Mouse (Mus musculus) intestine, embryonic 14.5 days (tissue): ENCODE data around the gene Nudt2. TPM values are rescaled to one million over a fixed set of nuclear protein-coding genes. Genes with fewer than 3 reads are reported as not detected.
"Not testable (repeated sequence)": the region's sequence is repeated elsewhere in the genome, so short reads cannot be mapped to it uniquely, and the experiment has no call there.

ENCODE experiments used
- ATAC-seq: fragments of 200-750 bp; cut with Nextera tagmentation; replicated peaks from 2 replicates; pipeline ENCODE4 v1.8.0; 2017; ENCODE audit warnings: low read depth, moderate number of reproducible peaks, moderate TSS enrichment, moderate library complexity; ENCODE audit not compliant: low FRiP score, low TSS enrichment
- DNase-seq: peaks from one replicate; pipeline ENCODE4 v3.0.0-alpha.2; 2018; ENCODE audit warnings: low spot score
- H3K27ac ChIP-seq: fragments of 300-500 bp; sonication (generic); 2 replicates; pipeline ENCODE4 v1.5.1; 2014; ENCODE audit warnings: low read depth, mild to moderate bottlenecking, control low read depth
- H3K27me3 ChIP-seq: fragments of 300-500 bp; sonication (generic); replicated peaks from 2 replicates; pipeline ENCODE4 v1.6.1; 2014; ENCODE audit warnings: low read length, control low read depth; ENCODE audit not compliant: control insufficient read depth, insufficient read depth
- H3K36me3 ChIP-seq: fragments of 300-500 bp; sonication (generic); 2 replicates; pipeline ENCODE4 v1.6.1; 2014; ENCODE audit warnings: low read length, control low read depth; ENCODE audit not compliant: control insufficient read depth, insufficient read depth
- H3K4me1 ChIP-seq: fragments of 300-500 bp; sonication (generic); replicated peaks from 2 replicates; pipeline ENCODE4 v1.6.1; 2014; ENCODE audit warnings: low read length, control low read depth, mixed read lengths; ENCODE audit not compliant: control insufficient read depth, insufficient read depth
- H3K4me2 ChIP-seq: fragments of 300-500 bp; sonication (generic); 2 replicates; pipeline ENCODE4 v1.6.1; 2014; ENCODE audit warnings: low read length
- H3K4me3 ChIP-seq: fragments of 300-500 bp; sonication (generic); 2 replicates; pipeline ENCODE4 v1.5.1; 2014; ENCODE audit warnings: low read depth, low read length, control low read depth, mixed read lengths
- H3K9ac ChIP-seq: fragments of 300-500 bp; sonication (generic); 2 replicates; pipeline ENCODE4 v1.6.1; 2014; ENCODE audit warnings: mild to moderate bottlenecking, low read length
- H3K9me3 ChIP-seq: fragments of 300-500 bp; sonication (generic); 2 replicates; pipeline ENCODE4 v1.6.1; 2016; ENCODE audit warnings: low read length, control low read depth; ENCODE audit not compliant: control insufficient read depth
- WGBS: fragments of 180-500 bp; shearing (Covaris S2); extraction: QIAGEN DNeasy Blood & Tissue Kit; methylation state at CpG from one replicate; pipeline ENCODE4 v1.1.7; 2014; 5-methylcytosine and 5-hydroxymethylcytosine counted together
- polyA plus RNA-seq: library from polyadenylated mRNA; unstranded; fragments of >200 nt; fragmentation: Nextera tagmentation; extraction: Ambion mirVana; gene quantifications from 2 replicates; pipeline ENCODE4 v1.2.1, GENCODE M21; 2014

Gene Nudt2
- 57.7 and 58.7 TPM in 2 replicates for polyA plus RNA-seq

GRCm38 (mm10) chr4:41464345-41465286 lies at the start of gene Nudt2, which contains the start of gene Kif24:
Gene Nudt2 (plus strand): TSS chr4:41465151.
Gene Kif24 (minus strand): TSS chr4:41464887.
- Histone ChIP-seq H3K27me3 (no peaks in the 10 kb centered on the region), H3K36me3 (no peaks in the 10 kb centered on the region), H3K9me3 (no peaks in the 10 kb centered on the region), H3K4me2 (peak within 1 kb of the TSS; percentile 80), H3K9ac (peak within 1 kb of the TSS; percentile 60), H3K27ac (peak within 1 kb of the TSS; percentile 36; the same call in 1 of the 2 replicates), H3K4me3 (peak within 1 kb of the TSS; percentile 81), H3K4me1 (peaks cover 9% of the 10 kb centered on the region)
- WGBS, result under 1% methylated on average over 70 of the region's 70 CpGs
- DNase-seq, result peak; percentile 97
- peak; percentile 99 for ATAC-seq

GRCm38 (mm10) chr4:41416966-41417365 lies 48.0 kb upstream of the Nudt2 start:
- DNase-seq (no peak), ATAC-seq (no peak)
- H3K9me3 ChIP-seq, result no peaks in the 10 kb centered on the region
- no peaks in the 10 kb centered on the region for H3K27me3 ChIP-seq
- no peak overlapping the region for H3K4me3 ChIP-seq
- H3K9ac ChIP-seq, result no peak overlapping the region
- no peaks in the 10 kb centered on the region for H3K4me1 ChIP-seq
- H3K36me3 ChIP-seq, result no peaks in the 10 kb centered on the region
- H3K27ac ChIP-seq, result no peak overlapping the region
- no peak overlapping the region for H3K4me2 ChIP-seq

GRCm38 (mm10) chr4:41438931-41439330 lies 26.0 kb upstream of the Nudt2 start:
- no peak overlapping the region for H3K4me2 ChIP-seq
- no peak for DNase-seq
- no peak overlapping the region for H3K27ac ChIP-seq
- H3K27me3 ChIP-seq, result no peaks in the 10 kb centered on the region
- no peaks in the 10 kb centered on the region for H3K4me1 ChIP-seq
- no peak for ATAC-seq
- no peak overlapping the region for H3K9ac ChIP-seq
- H3K9me3 ChIP-seq, result no peaks in the 10 kb centered on the region
- 88% methylated on average over 5 of the region's 5 CpGs for WGBS
- H3K36me3 ChIP-seq, result no peaks in the 10 kb centered on the region
- no peak overlapping the region for H3K4me3 ChIP-seq

GRCm38 (mm10) chr4:41442790-41443302 lies 22.1 kb upstream of the Nudt2 start:
- Histone ChIP-seq H3K4me1 (no peaks in the 10 kb centered on the region), H3K36me3 (no peaks in the 10 kb centered on the region), H3K4me2 (no peak overlapping the region), H3K27me3 (no peaks in the 10 kb centered on the region), H3K9me3 (no peaks in the 10 kb centered on the region), H3K27ac (no peak overlapping the region), H3K9ac (no peak overlapping the region), H3K4me3 (no peak overlapping the region)
- DNase-seq, result no peak
- ATAC-seq, result no peak
- WGBS, result 84% methylated on average over 4 of the region's 4 CpGs

- Histone ChIP-seq H3K4me1 (no peaks in the 10 kb centered on the region), H3K27me3 (no peaks in the 10 kb centered on the region), H3K9ac (no peak overlapping the region), H3K4me2 (no peak overlapping the region), H3K27ac (no peak overlapping the region), H3K9me3 (no peaks in the 10 kb centered on the region), H3K4me3 (no peak overlapping the region), H3K36me3 (no peaks in the 10 kb centered on the region)
- ATAC-seq (no peak), DNase-seq (no peak)
- 89% methylated on average over 3 of the region's 3 CpGs for WGBS
These were observed 17.4 kb upstream of the Nudt2 start for GRCm38 (mm10) chr4:41447595-41447994.

- no peaks in the 10 kb centered on the region for H3K9me3 ChIP-seq
- H3K4me2 ChIP-seq, result no peak overlapping the region
- no peaks in the 10 kb centered on the region for H3K36me3 ChIP-seq
- H3K9ac ChIP-seq, result no peak overlapping the region
- no peaks in the 10 kb centered on the region for H3K27me3 ChIP-seq
- H3K4me1 ChIP-seq, result peaks cover 9% of the 10 kb centered on the region
- WGBS, result 97% methylated on average over 1 of the region's 1 CpGs
- ATAC-seq, result no peak
- H3K27ac ChIP-seq, result no peak overlapping the region
- DNase-seq, result no peak
- H3K4me3 ChIP-seq, result no peak overlapping the region
These were observed 4.3 kb upstream of the Nudt2 start for GRCm38 (mm10) chr4:41460690-41461089.

GRCm38 (mm10) chr4:41463051-41463738 lies 1.8 kb upstream of the Nudt2 start:
- not testable (repeated sequence) for H3K9me3 ChIP-seq, H3K4me1 ChIP-seq, ATAC-seq, H3K27ac ChIP-seq, H3K9ac ChIP-seq, DNase-seq, H3K27me3 ChIP-seq, H3K36me3 ChIP-seq
- Histone ChIP-seq H3K4me2 (peak overlapping the region; percentile 80), H3K4me3 (peak overlapping the region; percentile 81; the same call in 1 of the 2 replicates)
- WGBS, result 71% methylated on average over 3 of the region's 3 CpGs

GRCm38 (mm10) chr4:41465287-41465665 lies 325 bp downstream of the Nudt2 start:
- Histone ChIP-seq H3K4me2 (peak overlapping the region; percentile 46), H3K4me1 (peaks cover 9% of the 10 kb centered on the region), H3K4me3 (peak overlapping the region; percentile 81), H3K27ac (peak overlapping the region; percentile 36; the same call in 1 of the 2 replicates), H3K9ac (peak overlapping the region; percentile 60), H3K9me3 (no peaks in the 10 kb centered on the region), H3K27me3 (no peaks in the 10 kb centered on the region), H3K36me3 (no peaks in the 10 kb centered on the region)
- WGBS, result 4% methylated on average over 17 of the region's 17 CpGs
- DNase-seq (no peak), ATAC-seq (no peak; the same call in 1 of the 2 replicates)
